Mouse (Mus musculus) activated CD4-positive, CD25-positive, alpha-beta regulatory T cell, adult 4 months (primary cell): ENCODE data around the gene Srek1ip1. TPM values are rescaled to one million over a fixed set of nuclear protein-coding genes. Genes with fewer than 3 reads are reported as not detected.

ENCODE experiments used
- ATAC-seq: one replicate; pipeline ENCODE4 v1.8.0; 2017
- polyA plus RNA-seq, 2 experiments: library from polyadenylated mRNA; unstranded; fragments of 100-300 nt; shearing (Covaris generic); gene quantifications; one replicate each; pipeline ENCODE4 v1.2.1; 2017

The Srek1ip1 gene
- polyA plus RNA-seq: 10 to 100 TPM; 14.8 to 17.9 TPM

- no peak for ATAC-seq
These were observed at the start of gene Srek1ip1 for GRCm38 (mm10) chr13:104792184-104792583. Gene Srek1ip1, plus strand, starts transcription at chr13:104792484.

GRCm38 (mm10) chr13:104742866-104743265 lies 49.4 kb upstream of the Srek1ip1 start:
- ATAC-seq: no peak

- ATAC-seq: no peak
These were observed 45.3 kb upstream of the Srek1ip1 start for GRCm38 (mm10) chr13:104747032-104747431.

GRCm38 (mm10) chr13:104759381-104759780 lies 32.9 kb upstream of the Srek1ip1 start:
- ATAC-seq: no peak

GRCm38 (mm10) chr13:104762401-104762800 lies 29.9 kb upstream of the Srek1ip1 start:
- ATAC-seq: no peak

- peak; percentile 61 for ATAC-seq
These were observed 29.1 kb upstream of the Srek1ip1 start for GRCm38 (mm10) chr13:104763193-104763592.

GRCm38 (mm10) chr13:104779104-104779670 lies 13.1 kb upstream of the Srek1ip1 start:
- ATAC-seq: peak; percentile 72

GRCm38 (mm10) chr13:104787260-104787659 lies 5.0 kb upstream of the Srek1ip1 start:
- no peak for ATAC-seq

GRCm38 (mm10) chr13:104789663-104790062 lies 2.6 kb upstream of the Srek1ip1 start:
- ATAC-seq: peak; percentile 90

GRCm38 (mm10) chr13:104794421-104794820 lies 2.1 kb downstream of the Srek1ip1 start:
- ATAC-seq: no peak

GRCm38 (mm10) chr13:104799067-104799466 lies 6.8 kb downstream of the Srek1ip1 start:
- no peak for ATAC-seq

- ATAC-seq: no peak
These were observed 7.4 kb downstream of the Srek1ip1 start for GRCm38 (mm10) chr13:104799566-104800182.

- ATAC-seq: peak; percentile 36
These were observed 13.4 kb downstream of the Srek1ip1 start for GRCm38 (mm10) chr13:104805681-104806080.

- peak; percentile 3 for ATAC-seq
These were observed 24.0 kb downstream of the Srek1ip1 start for GRCm38 (mm10) chr13:104816270-104816634.

GRCm38 (mm10) chr13:104816635-104817571 lies 24.6 kb downstream of the Srek1ip1 start, which contains the start of gene Cwc27:
Gene Cwc27, minus strand, starts transcription at chr13:104817142.
- peak; percentile 88 for ATAC-seq

- no peak for ATAC-seq
These were observed 25.4 kb downstream of the Srek1ip1 start for GRCm38 (mm10) chr13:104817696-104818095.

GRCm38 (mm10) chr13:104821192-104821591 lies 28.9 kb downstream of the Srek1ip1 start:
- no peak for ATAC-seq

GRCm38 (mm10) chr13:104821908-104822307 lies 29.6 kb downstream of the Srek1ip1 start:
- no peak for ATAC-seq

GRCm38 (mm10) chr13:104822411-104822838 lies 30.1 kb downstream of the Srek1ip1 start:
- ATAC-seq: no peak

- no peak for ATAC-seq
These were observed 33.2 kb downstream of the Srek1ip1 start for GRCm38 (mm10) chr13:104825470-104825869.

- ATAC-seq: no peak
These were observed 40.5 kb downstream of the Srek1ip1 start for GRCm38 (mm10) chr13:104832811-104833210.

GRCm38 (mm10) chr13:104837628-104838027 lies 45.3 kb downstream of the Srek1ip1 start:
- ATAC-seq: no peak

- ATAC-seq: no peak
These were observed 49.7 kb downstream of the Srek1ip1 start for GRCm38 (mm10) chr13:104841937-104842336.
